Mouse (Mus musculus) embryonic facial prominence, embryonic 12.5 days (tissue): ENCODE data around the gene Tesk2. TPM values are rescaled to one million over a fixed set of nuclear protein-coding genes. Genes with fewer than 3 reads are reported as not detected.

Experiments
- ATAC-seq: fragments of 200-750 bp; cut with Nextera tagmentation; 2 replicates; pipeline ENCODE4 v1.8.0; 2017; ENCODE audit not compliant: insufficient number of reproducible peaks, insufficient read depth, low FRiP score, low TSS enrichment
- H3K27ac ChIP-seq: fragments of 300-500 bp; sonication (generic); 2 replicates; pipeline ENCODE4 v1.5.1; 2016; ENCODE audit warnings: mild to moderate bottlenecking
- H3K27me3 ChIP-seq: fragments of 300-500 bp; sonication (generic); 2 replicates; pipeline ENCODE4 v1.6.1; 2016; ENCODE audit warnings: mild to moderate bottlenecking, moderate library complexity
- H3K36me3 ChIP-seq: fragments of 300-500 bp; sonication (generic); 2 replicates; pipeline ENCODE4 v1.6.1; 2016; ENCODE audit warnings: mild to moderate bottlenecking
- H3K4me1 ChIP-seq: fragments of 300-500 bp; sonication (generic); 2 replicates; pipeline ENCODE4 v1.6.1; 2016
- H3K4me2 ChIP-seq: fragments of 300-500 bp; sonication (generic); replicated peaks from 2 replicates; pipeline ENCODE4 v1.6.1; 2016; ENCODE audit warnings: mild to moderate bottlenecking, moderate library complexity
- H3K4me3 ChIP-seq: fragments of 300-500 bp; sonication (generic); 2 replicates; pipeline ENCODE4 v1.5.1; 2016; ENCODE audit warnings: mild to moderate bottlenecking
- H3K9ac ChIP-seq: fragments of 300-500 bp; sonication (generic); 2 replicates; pipeline ENCODE4 v1.6.1; 2016; ENCODE audit warnings: mild to moderate bottlenecking, moderate library complexity
- H3K9me3 ChIP-seq: fragments of 300-500 bp; sonication (generic); 2 replicates; pipeline ENCODE4 v1.6.1; 2016; ENCODE audit warnings: mild to moderate bottlenecking, moderate library complexity
- WGBS: fragments of 180-500 bp; shearing (Covaris S2); methylation state at CpG from one replicate; pipeline ENCODE4 v1.1.7; 2016; 5-methylcytosine and 5-hydroxymethylcytosine counted together
- polyA plus RNA-seq: library from polyadenylated mRNA; unstranded; fragments of >200 nt; fragmentation: Nextera tagmentation; extraction: Ambion mirVana; gene quantifications from 2 replicates; pipeline ENCODE4 v1.2.1, GENCODE M21; 2016

Tesk2 gene
- polyA plus RNA-seq, 1 experiment from 2014 or later = 11.8 TPM

DNA sequence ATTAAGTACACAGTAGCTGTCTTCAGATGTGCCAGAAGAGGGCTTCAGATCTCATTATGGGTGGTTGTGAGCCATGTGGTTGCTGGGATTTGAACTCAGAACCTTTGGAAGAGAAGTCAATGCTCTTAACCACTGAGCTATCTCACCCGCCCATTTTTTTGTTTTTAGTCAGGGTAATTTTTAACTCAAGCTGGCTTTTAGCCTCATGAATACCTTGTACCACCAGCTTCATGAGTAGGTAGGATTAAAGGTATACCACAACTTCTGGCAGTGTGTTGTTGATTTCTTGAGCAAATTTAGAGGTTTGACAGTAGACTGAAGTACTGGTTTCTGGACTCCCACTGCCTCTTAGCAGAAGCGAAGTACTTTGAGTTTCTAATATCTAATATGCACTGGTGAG lies 28.6 kb upstream of the Tesk2 start:
- Histone ChIP-seq H3K27ac (no peak overlapping the region), H3K27me3 (no peaks in the 10 kb centered on the region), H3K4me3 (no peak overlapping the region), H3K4me2 (no peak overlapping the region), H3K9ac (no peak overlapping the region), H3K36me3 (peaks cover 67% of the 10 kb centered on the region), H3K9me3 (no peaks in the 10 kb centered on the region), H3K4me1 (peaks cover 4% of the 10 kb centered on the region)
- ATAC-seq = no peak
- WGBS = 94% methylated on average over 2 of the region's 2 CpGs

- Histone ChIP-seq H3K9me3 (no peaks in the 10 kb centered on the region), H3K9ac (no peak overlapping the region), H3K4me1 (peaks cover 4% of the 10 kb centered on the region; the same call in 1 of the 2 replicates), H3K27me3 (no peaks in the 10 kb centered on the region), H3K36me3 (peaks cover 76% of the 10 kb centered on the region), H3K4me2 (no peak overlapping the region), H3K4me3 (no peak overlapping the region), H3K27ac (no peak overlapping the region)
- no peak for ATAC-seq
- WGBS = 68% methylated on average over 2 of the region's 2 CpGs
Measured at GRCm38 (mm10) chr4:116693785-116694184, 27.0 kb upstream of the Tesk2 start.

DNA sequence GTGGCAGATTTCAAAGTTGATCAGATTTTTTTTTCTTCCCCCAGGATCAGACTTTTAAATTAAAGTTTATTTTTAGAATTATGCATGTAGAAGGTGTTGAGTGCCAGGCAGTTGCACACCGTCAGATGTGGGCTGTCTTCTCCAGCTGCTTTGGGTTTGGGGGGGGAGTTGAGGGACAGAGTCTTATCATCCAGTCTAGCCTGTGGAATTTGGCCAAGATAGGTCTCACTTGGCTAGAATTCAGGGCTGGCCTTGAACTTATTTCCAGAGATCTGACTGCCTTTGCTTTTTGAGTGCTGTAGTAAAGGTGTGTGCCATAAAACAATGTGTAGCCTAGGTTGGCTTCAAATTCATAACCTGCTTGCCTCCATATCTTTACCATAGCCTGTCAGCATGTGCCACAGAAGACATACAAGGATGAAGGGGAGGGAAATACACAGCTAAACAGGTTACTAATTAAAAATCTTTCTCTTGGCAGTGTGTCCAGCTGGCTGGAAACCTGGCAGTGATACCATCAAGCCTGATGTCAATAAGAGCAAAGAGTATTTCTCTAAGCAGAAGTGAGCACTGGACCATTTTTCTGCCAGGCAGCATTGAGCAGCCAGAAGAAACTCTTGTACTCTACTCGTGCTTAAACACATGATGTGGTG lies 21.9 kb upstream of the Tesk2 start:
- WGBS = 92% methylated on average over 2 of the region's 2 CpGs
- peaks cover 56% of the 10 kb centered on the region for H3K36me3 ChIP-seq

GRCm38 (mm10) chr4:116700964-116701363 lies 19.8 kb upstream of the Tesk2 start:
- Histone ChIP-seq H3K27ac (no peak overlapping the region), H3K36me3 (peaks cover 40% of the 10 kb centered on the region), H3K4me1 (no peaks in the 10 kb centered on the region), H3K9ac (no peak overlapping the region), H3K4me3 (no peak overlapping the region), H3K4me2 (no peak overlapping the region), H3K9me3 (no peaks in the 10 kb centered on the region), H3K27me3 (no peaks in the 10 kb centered on the region)
- 71% methylated on average over 1 of the region's 1 CpGs for WGBS
- no peak for ATAC-seq

More for the DNA sequence above, 21.9 kb upstream of the Tesk2 start:
- H3K27me3 ChIP-seq = no peaks in the 10 kb centered on the region
- no peak overlapping the region for H3K4me2 ChIP-seq
- no peak overlapping the region for H3K4me3 ChIP-seq
- no peak overlapping the region for H3K27ac ChIP-seq
- H3K9me3 ChIP-seq = no peaks in the 10 kb centered on the region
- no peak for ATAC-seq
- no peak overlapping the region for H3K9ac ChIP-seq
- H3K4me1 ChIP-seq = no peaks in the 10 kb centered on the region

- Histone ChIP-seq H3K27me3 (no peaks in the 10 kb centered on the region), H3K9me3 (no peaks in the 10 kb centered on the region), H3K4me2 (no peak overlapping the region), H3K4me3 (no peak overlapping the region), H3K27ac (no peak overlapping the region), H3K9ac (no peak overlapping the region), H3K4me1 (no peaks in the 10 kb centered on the region; the same call in 1 of the 2 replicates), H3K36me3 (peaks cover 26% of the 10 kb centered on the region)
- ATAC-seq = no peak
- 43% methylated on average over 6 of the region's 6 CpGs for WGBS
Measured at GRCm38 (mm10) chr4:116703804-116704203, 16.9 kb upstream of the Tesk2 start.

GRCm38 (mm10) chr4:116707666-116708065 lies 13.1 kb upstream of the Tesk2 start:
- Histone ChIP-seq H3K4me3 (peak overlapping the region; percentile 59), H3K9me3 (no peaks in the 10 kb centered on the region), H3K4me2 (peak overlapping the region; percentile 90), H3K9ac (peak overlapping the region; percentile 52), H3K4me1 (peaks cover 4% of the 10 kb centered on the region), H3K27me3 (no peaks in the 10 kb centered on the region), H3K27ac (no peak overlapping the region), H3K36me3 (peaks cover 13% of the 10 kb centered on the region)
- ATAC-seq = no peak
- 12% methylated on average over 9 of the region's 9 CpGs for WGBS

GRCm38 (mm10) chr4:116708201-116708764 lies 12.5 kb upstream of the Tesk2 start, which contains the start of the genes Mmachc and Ccdc163:
Gene Mmachc (minus strand): TSS chr4:116708406.
Gene Ccdc163 (plus strand): TSS chr4:116708509.
- H3K36me3 ChIP-seq = peaks cover 9% of the 10 kb centered on the region
- H3K4me2 ChIP-seq = peak within 1 kb of the TSS; percentile 90
- WGBS = under 1% methylated on average over 29 of the region's 29 CpGs
- H3K4me3 ChIP-seq = peak within 1 kb of the TSS; percentile 59
- H3K9ac ChIP-seq = peak within 1 kb of the TSS; percentile 55
- ATAC-seq = peak; percentile 99
- no peak within 1 kb of the TSS for H3K27ac ChIP-seq
- no peaks in the 10 kb centered on the region for H3K27me3 ChIP-seq
- no peaks in the 10 kb centered on the region for H3K9me3 ChIP-seq
- H3K4me1 ChIP-seq = peaks cover 4% of the 10 kb centered on the region

DNA sequence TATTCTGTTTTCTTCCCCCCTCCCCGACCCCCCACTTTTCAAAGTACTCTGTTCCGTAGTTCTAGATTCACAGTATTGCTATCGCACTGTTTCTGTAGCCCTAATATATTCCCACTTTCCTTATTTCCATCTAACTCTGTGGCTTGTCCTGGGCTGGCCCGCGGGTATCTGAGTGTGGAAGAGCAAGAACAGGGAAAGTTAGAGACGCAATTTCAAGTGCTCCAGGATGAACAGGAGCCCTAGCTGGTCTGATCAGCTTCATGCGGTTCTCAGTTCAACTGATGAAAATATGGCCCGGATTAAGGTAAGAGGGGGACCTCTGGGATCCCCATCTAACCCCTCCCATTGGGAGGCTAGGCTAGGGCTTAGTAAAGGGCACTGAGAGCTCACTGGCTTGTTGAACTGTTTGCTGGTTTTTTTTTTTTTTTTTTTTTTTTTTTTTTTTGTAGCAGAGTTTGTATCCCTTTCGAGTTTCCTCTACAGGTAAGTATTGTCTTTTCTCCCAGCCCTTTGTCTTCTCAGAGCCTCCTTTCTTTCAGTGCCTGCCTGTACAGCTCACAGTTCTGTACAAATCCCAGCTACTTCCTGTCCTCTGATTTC lies 11.9 kb upstream of the Tesk2 start:
- no peak for ATAC-seq

DNA sequence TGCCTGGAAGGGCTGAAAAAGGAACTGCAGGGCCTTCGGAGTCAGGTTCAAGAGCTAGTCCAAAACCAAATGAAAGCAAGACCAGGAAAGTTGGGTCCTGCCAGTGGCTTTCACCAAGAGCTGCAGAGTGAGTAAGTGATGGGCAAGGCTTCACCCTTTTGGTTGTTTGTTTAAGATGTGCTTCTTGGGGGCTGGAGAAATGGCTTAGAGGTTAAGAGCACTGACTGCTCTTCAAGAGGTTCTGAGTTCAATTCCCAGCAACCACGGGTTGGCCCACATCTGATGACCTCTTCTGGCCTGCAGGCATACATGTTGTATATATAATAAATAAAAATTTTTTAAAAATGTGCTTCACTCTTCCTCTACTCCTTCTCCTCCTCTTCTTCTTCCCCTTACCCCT lies 10.6 kb upstream of the Tesk2 start:
- no peaks in the 10 kb centered on the region for H3K36me3 ChIP-seq
- ATAC-seq = no peak
- no peaks in the 10 kb centered on the region for H3K9me3 ChIP-seq
- no peak overlapping the region for H3K9ac ChIP-seq
- WGBS = 91% methylated on average over 2 of the region's 2 CpGs
- H3K27ac ChIP-seq = no peak overlapping the region
- no peak overlapping the region for H3K4me3 ChIP-seq
- H3K27me3 ChIP-seq = no peaks in the 10 kb centered on the region
- H3K4me2 ChIP-seq = no peak overlapping the region
- H3K4me1 ChIP-seq = peaks cover 4% of the 10 kb centered on the region

More for the DNA sequence above, 11.9 kb upstream of the Tesk2 start:
- peaks cover 4% of the 10 kb centered on the region; the same call in 1 of the 2 replicates for H3K36me3 ChIP-seq
- H3K27me3 ChIP-seq = no peaks in the 10 kb centered on the region
- H3K4me3 ChIP-seq = peak overlapping the region; percentile 59
- no peak overlapping the region for H3K27ac ChIP-seq
- whole genome bisulfite sequencing = 7% methylated on average over 9 of the region's 9 CpGs
- no peaks in the 10 kb centered on the region for H3K9me3 ChIP-seq
- H3K9ac ChIP-seq = peak overlapping the region; percentile 55
- peak overlapping the region; percentile 90 for H3K4me2 ChIP-seq
- peaks cover 4% of the 10 kb centered on the region for H3K4me1 ChIP-seq

DNA sequence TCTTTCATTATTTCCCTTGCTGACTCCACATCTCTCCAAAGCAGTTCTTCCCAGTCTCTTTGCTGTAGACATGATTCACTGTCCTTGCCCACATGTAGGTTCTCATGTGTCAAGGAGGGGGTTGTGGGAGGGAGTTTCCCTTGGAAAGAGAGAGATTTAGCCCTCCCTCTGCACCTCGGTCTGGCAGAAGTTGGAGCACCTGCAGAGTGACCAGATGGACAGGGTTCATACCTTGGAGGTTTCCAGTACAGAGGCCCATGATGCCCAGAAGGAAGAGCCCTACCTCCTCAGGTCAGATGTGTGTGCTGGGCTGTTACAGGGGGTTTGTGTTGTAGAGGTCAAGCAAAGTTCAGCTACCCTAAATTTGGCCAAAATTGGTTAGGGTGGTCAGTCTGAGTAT lies 8.2 kb upstream of the Tesk2 start:
- Histone ChIP-seq H3K4me2 (no peak overlapping the region), H3K4me3 (no peak overlapping the region), H3K9me3 (no peaks in the 10 kb centered on the region), H3K36me3 (0 out of 2 replicates have a peak, but pooled peaks cover 7% of the 10 kb centered on the region), H3K27me3 (no peaks in the 10 kb centered on the region), H3K9ac (no peak overlapping the region), H3K4me1 (peaks cover 4% of the 10 kb centered on the region), H3K27ac (no peak overlapping the region)
- ATAC-seq = no peak
- WGBS = 64% methylated on average over 1 of the region's 1 CpGs

DNA sequence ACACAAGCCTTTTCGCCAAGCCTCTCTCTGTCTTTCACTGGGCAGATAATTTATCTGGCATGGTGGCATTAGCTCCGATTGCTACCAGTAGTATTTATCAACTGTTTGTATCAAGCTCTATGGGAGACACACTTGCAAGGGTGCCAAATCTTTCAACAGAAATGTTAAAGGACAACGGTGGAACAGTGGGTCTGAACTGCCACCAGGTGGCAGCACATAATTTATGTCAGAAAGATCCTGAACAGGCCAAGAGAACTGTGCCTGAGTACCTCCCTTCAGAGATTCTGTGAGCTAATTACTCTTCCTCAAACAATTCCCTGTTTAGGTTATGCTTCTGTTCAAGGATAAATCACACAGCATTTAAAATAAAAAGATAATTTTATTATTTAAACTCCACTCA lies 1.4 kb upstream of the Tesk2 start:
- 21% methylated on average over 3 of the region's 3 CpGs for WGBS
- Histone ChIP-seq H3K36me3 (0 out of 2 replicates have a peak, but pooled peaks cover 7% of the 10 kb centered on the region), H3K9ac (no peak overlapping the region)

More for the DNA sequence above, 1.4 kb upstream of the Tesk2 start:
- no peak overlapping the region for H3K27ac ChIP-seq
- peaks cover 8% of the 10 kb centered on the region; the same call in 1 of the 2 replicates for H3K4me1 ChIP-seq
- H3K9me3 ChIP-seq = no peaks in the 10 kb centered on the region
- H3K4me3 ChIP-seq = no peak overlapping the region
- no peak for ATAC-seq
- H3K27me3 ChIP-seq = no peaks in the 10 kb centered on the region
- H3K4me2 ChIP-seq = no peak overlapping the region
